Mouse (Mus musculus): ENCODE measurements around the gene Slc26a10. TPM values are rescaled to one million over a fixed set of nuclear protein-coding genes. Genes with fewer than 3 reads are reported as not detected.
"Not testable (repeated sequence)": the region's sequence is repeated elsewhere in the genome, so short reads cannot be mapped to it uniquely, and the experiment has no call there.

The Slc26a10 gene
- total and polyA plus RNA-seq, 3 experiments, result 13.2 to 40.5 (median 14.7) TPM

GRCm38 (mm10) chr10:127166404-127166715, 14.1 kb downstream of the Slc26a10 start:
- H3K27me3 ChIP-seq (ENCODE audit: control insufficient read depth, insufficient read depth, low read length), result peaks cover 7% of the 10 kb centered on the region; the same call in 1 of the 2 replicates
- no peaks in the 10 kb centered on the region for H3K79me2 ChIP-seq (replicated peaks; ENCODE audit: control insufficient read depth, insufficient read depth, low read length)
- no peak for DNase-seq
- 14% methylated on average over 11 of the region's 11 CpGs for WGBS
- H3K36me3 ChIP-seq (ENCODE audit: control insufficient read depth, insufficient read depth, low read length), result no peaks in the 10 kb centered on the region
- peak overlapping the region; percentile 62 for H3K4me3 ChIP-seq
- intact Hi-C loops (cut with DNase I), result no loop called here
- H3K4me1 ChIP-seq (ENCODE audit: control insufficient read depth, insufficient read depth, low read length), result peaks cover 3% of the 10 kb centered on the region; the same call in 1 of the 2 replicates
- no peak for TF ChIP-seq EP300 (IDR thresholded peaks at IDR 0.05; ENCODE audit: insufficient read depth, low read depth, low read length)
- TF ChIP-seq POLR2A (IDR thresholded peaks at IDR 0.05; ENCODE audit: insufficient read depth, low read depth, low read length), result no peak
- TF ChIP-seq CTCF (IDR thresholded peaks at IDR 0.05), result no peak
- H3K9ac ChIP-seq (ENCODE audit: low read depth, low read length), result no peak overlapping the region
- H3K27ac ChIP-seq, result no peak overlapping the region

GRCm38 (mm10) chr10:127165654-127166403, 14.6 kb downstream of the Slc26a10 start:
- intact Hi-C loops (cut with DNase I), result loop anchor here (1.0 to 2.0 kb wide), 2 partner anchors 43 to 63 kb away; no protein-coding TSS in a partner anchor
- Histone ChIP-seq H3K36me3 (ENCODE audit: control insufficient read depth, insufficient read depth, low read length) (no peaks in the 10 kb centered on the region), H3K27me3 (ENCODE audit: control insufficient read depth, insufficient read depth, low read length) (peaks cover 7% of the 10 kb centered on the region; the same call in 1 of the 2 replicates), H3K27ac (peak overlapping the region; percentile 62; the same call in 1 of the 2 replicates), H3K4me3 (peak overlapping the region; percentile 62), H3K9ac (ENCODE audit: low read depth, low read length) (peak overlapping the region; percentile 76), H3K4me1 (ENCODE audit: control insufficient read depth, insufficient read depth, low read length) (peaks cover 3% of the 10 kb centered on the region; the same call in 1 of the 2 replicates), H3K79me2 (replicated peaks; ENCODE audit: control insufficient read depth, insufficient read depth, low read length) (no peaks in the 10 kb centered on the region)
- under 1% methylated on average over 56 of the region's 56 CpGs for WGBS
- DNase-seq, result peak; percentile 66 to 68
- no peak for TF ChIP-seq CTCF (IDR thresholded peaks at IDR 0.05)

GRCm38 (mm10) chr10:127165354-127165653, 15.1 kb downstream of the Slc26a10 start:
- no peak for DNase-seq
- no peaks in the 10 kb centered on the region for H3K36me3 ChIP-seq (ENCODE audit: control insufficient read depth, insufficient read depth, low read length)
- H3K4me1 ChIP-seq (ENCODE audit: control insufficient read depth, insufficient read depth, low read length), result peaks cover 3% of the 10 kb centered on the region; the same call in 1 of the 2 replicates
- H3K27ac ChIP-seq, result peak overlapping the region; percentile 62
- peak overlapping the region; percentile 76 for H3K9ac ChIP-seq (ENCODE audit: low read depth, low read length)
- peaks cover 7% of the 10 kb centered on the region; the same call in 1 of the 2 replicates for H3K27me3 ChIP-seq (ENCODE audit: control insufficient read depth, insufficient read depth, low read length)
- intact Hi-C loops (cut with DNase I), result loop anchor here (1.0 to 2.0 kb wide), 2 partner anchors 43 to 64 kb away; no protein-coding TSS in a partner anchor
- peak overlapping the region; percentile 62 for H3K4me3 ChIP-seq
- TF ChIP-seq POLR2A (IDR thresholded peaks at IDR 0.05; ENCODE audit: insufficient read depth, low read depth, low read length), result no peak
- WGBS, result under 1% methylated on average over 42 of the region's 42 CpGs
- no peaks in the 10 kb centered on the region for H3K79me2 ChIP-seq (replicated peaks; ENCODE audit: control insufficient read depth, insufficient read depth, low read length)

GRCm38 (mm10) chr10:127164631-127165353, 15.7 kb downstream of the Slc26a10 start, which contains the start of gene B4galnt1:
Gene B4galnt1 (plus strand): TSS chr10:127165225.
- Histone ChIP-seq H3K4me3 (peak within 1 kb of the TSS; percentile 62), H3K4me1 (ENCODE audit: control insufficient read depth, insufficient read depth, low read length) (peaks cover 3% of the 10 kb centered on the region; the same call in 1 of the 2 replicates), H3K36me3 (ENCODE audit: control insufficient read depth, insufficient read depth, low read length) (no peaks in the 10 kb centered on the region), H3K79me2 (replicated peaks; ENCODE audit: control insufficient read depth, insufficient read depth, low read length) (no peaks in the 10 kb centered on the region), H3K27me3 (ENCODE audit: control insufficient read depth, insufficient read depth, low read length) (peaks cover 7% of the 10 kb centered on the region; the same call in 1 of the 2 replicates), H3K27ac (peak within 1 kb of the TSS; percentile 62), H3K9ac (ENCODE audit: low read depth, low read length) (peak within 1 kb of the TSS; percentile 76)
- WGBS, result 4% methylated on average over 52 of the region's 52 CpGs
- TF ChIP-seq POLR2A (IDR thresholded peaks at IDR 0.05; ENCODE audit: insufficient read depth, low read depth, low read length), result no peak
- no peak for TF ChIP-seq EP300 (IDR thresholded peaks at IDR 0.05; ENCODE audit: insufficient read depth, low read depth, low read length)
- no peak; the same call in 1 of the 2 replicates for TF ChIP-seq CTCF (IDR thresholded peaks at IDR 0.05)
- intact Hi-C loops (cut with DNase I), result loop anchor here (1.0 to 2.0 kb wide), 2 partner anchors 42 to 65 kb away; no protein-coding TSS in a partner anchor
- peak; percentile 84 for DNase-seq

- WGBS, result 93% methylated on average over 4 of the region's 4 CpGs
- H3K27me3 ChIP-seq (ENCODE audit: control insufficient read depth, insufficient read depth, low read length), result peaks cover 7% of the 10 kb centered on the region; the same call in 1 of the 2 replicates
- H3K4me3 ChIP-seq, result no peak overlapping the region
- H3K36me3 ChIP-seq (ENCODE audit: control insufficient read depth, insufficient read depth, low read length), result no peaks in the 10 kb centered on the region
- no peaks in the 10 kb centered on the region for H3K79me2 ChIP-seq (replicated peaks; ENCODE audit: control insufficient read depth, insufficient read depth, low read length)
- intact Hi-C loops (cut with DNase I), result loop anchor here (2.0 kb wide), 1 partner anchor 41 kb away; no protein-coding TSS in a partner anchor
- no peak for TF ChIP-seq POLR2A (IDR thresholded peaks at IDR 0.05; ENCODE audit: insufficient read depth, low read depth, low read length)
- no peak for TF ChIP-seq EP300 (IDR thresholded peaks at IDR 0.05; ENCODE audit: insufficient read depth, low read depth, low read length)
- TF ChIP-seq CTCF (IDR thresholded peaks at IDR 0.05), result no peak
- no peak overlapping the region for H3K27ac ChIP-seq
- no peak for DNase-seq
- H3K4me1 ChIP-seq (ENCODE audit: control insufficient read depth, insufficient read depth, low read length), result peaks cover 3% of the 10 kb centered on the region; the same call in 1 of the 2 replicates
- H3K9ac ChIP-seq (ENCODE audit: low read depth, low read length), result no peak overlapping the region
Observed at GRCm38 (mm10) chr10:127164190-127164589, 16.3 kb downstream of the Slc26a10 start.

- H3K79me2 ChIP-seq (replicated peaks; ENCODE audit: control insufficient read depth, insufficient read depth, low read length); H3K9ac ChIP-seq (ENCODE audit: low read depth, low read length); H3K4me3 ChIP-seq; DNase-seq; intact Hi-C loops (cut with DNase I); H3K4me1 ChIP-seq (ENCODE audit: control insufficient read depth, insufficient read depth, low read length); H3K36me3 ChIP-seq (ENCODE audit: control insufficient read depth, insufficient read depth, low read length); H3K27me3 ChIP-seq (ENCODE audit: control insufficient read depth, insufficient read depth, low read length); H3K27ac ChIP-seq: not testable (repeated sequence)
- WGBS, result 50% methylated on average over 7 of the region's 7 CpGs
Observed at GRCm38 (mm10) chr10:127162771-127163261, 17.6 kb downstream of the Slc26a10 start.
